Mouse (Mus musculus): ENCODE results near the gene Rnf144b.

The Rnf144b gene

DNA sequence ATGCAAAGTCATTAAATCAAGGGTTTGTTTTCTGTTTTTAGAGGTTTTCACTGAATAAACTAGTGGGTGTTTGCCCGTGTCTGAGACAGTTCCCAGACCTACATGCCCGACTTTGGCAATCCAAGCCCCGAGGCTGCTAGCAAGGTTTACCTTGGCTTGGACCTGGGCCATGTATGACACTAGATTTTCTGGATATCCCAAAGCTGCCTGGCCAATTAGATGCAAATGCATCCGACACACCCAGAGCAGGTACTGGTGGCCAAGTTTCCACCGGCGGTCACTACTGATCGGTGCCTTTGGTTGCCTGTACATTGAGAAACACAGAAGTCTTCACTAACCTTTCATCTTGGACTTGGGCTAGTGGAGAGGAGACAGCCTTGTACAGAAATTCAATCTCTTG lies 144.0 kb downstream of the Rnf144b start:
- no peak for DNase-seq (ENCODE audit: low read depth)

DNA sequence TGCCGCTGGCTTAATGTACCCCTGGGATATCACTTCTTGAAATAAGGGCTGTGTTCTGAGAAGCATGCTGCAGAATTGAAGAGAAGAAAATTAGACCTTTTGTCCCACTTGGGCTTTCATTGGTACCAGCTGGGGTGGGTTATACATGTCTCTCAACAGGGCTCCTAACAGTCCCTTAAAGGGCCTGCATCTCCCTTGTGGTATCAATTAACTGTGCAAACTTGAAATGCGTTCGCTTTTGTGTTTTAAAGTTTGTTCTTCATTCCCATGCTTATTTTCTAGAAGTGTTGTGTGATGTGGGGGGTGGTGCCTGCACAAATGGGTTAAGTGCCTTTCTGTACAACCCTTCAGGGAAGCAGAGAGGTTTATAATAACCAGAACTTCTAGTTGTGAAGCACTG lies 145.8 kb downstream of the Rnf144b start:
- no peak for DNase-seq (ENCODE audit: low read depth)

DNA sequence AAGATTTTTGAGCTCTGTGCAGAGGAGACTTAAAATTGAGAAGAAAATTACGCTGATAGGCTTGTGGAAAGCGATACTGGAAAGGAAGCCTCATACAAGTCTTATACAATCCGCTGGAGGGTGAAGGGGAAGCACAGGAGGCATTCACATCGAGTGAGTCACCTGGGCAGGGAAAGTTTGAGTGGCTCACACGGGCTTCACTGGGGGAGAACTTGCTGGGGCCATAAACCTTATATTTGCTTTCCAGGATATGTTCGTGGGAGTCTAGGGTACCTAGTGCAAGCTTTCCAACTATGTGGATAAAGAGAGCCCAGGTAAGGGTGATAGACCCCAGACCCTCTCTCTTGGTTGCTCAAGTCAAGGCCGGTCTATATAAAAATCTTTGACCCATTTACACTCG lies 150.5 kb downstream of the Rnf144b start:
- DNase-seq (ENCODE audit: low read depth) = no peak

DNA sequence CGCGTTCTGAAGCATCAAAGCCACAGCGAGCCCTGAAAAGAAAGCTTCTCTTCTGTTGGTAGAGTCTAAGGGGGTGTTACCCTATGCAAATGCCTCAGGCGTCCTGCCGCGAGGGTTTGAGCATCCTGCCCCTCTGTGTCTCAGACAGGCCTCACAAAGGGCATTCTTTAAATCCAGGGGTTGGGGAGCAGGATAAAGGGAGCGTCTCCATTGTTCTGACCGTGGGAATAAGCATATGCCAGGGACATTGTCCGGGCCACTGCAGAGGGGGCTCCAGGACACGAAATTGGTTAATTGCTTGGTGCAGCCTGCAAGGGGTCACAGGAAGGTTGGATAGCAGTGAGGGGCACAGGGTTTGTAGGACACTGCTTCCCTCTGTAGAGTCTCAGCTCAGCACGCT lies 151.0 kb downstream of the Rnf144b start:
- DNase-seq (ENCODE audit: low read depth) = no peak

GRCm38 (mm10) chr13:47274139-47274538 lies 151.7 kb downstream of the Rnf144b start:
- no peak for DNase-seq (ENCODE audit: low read depth)

DNA sequence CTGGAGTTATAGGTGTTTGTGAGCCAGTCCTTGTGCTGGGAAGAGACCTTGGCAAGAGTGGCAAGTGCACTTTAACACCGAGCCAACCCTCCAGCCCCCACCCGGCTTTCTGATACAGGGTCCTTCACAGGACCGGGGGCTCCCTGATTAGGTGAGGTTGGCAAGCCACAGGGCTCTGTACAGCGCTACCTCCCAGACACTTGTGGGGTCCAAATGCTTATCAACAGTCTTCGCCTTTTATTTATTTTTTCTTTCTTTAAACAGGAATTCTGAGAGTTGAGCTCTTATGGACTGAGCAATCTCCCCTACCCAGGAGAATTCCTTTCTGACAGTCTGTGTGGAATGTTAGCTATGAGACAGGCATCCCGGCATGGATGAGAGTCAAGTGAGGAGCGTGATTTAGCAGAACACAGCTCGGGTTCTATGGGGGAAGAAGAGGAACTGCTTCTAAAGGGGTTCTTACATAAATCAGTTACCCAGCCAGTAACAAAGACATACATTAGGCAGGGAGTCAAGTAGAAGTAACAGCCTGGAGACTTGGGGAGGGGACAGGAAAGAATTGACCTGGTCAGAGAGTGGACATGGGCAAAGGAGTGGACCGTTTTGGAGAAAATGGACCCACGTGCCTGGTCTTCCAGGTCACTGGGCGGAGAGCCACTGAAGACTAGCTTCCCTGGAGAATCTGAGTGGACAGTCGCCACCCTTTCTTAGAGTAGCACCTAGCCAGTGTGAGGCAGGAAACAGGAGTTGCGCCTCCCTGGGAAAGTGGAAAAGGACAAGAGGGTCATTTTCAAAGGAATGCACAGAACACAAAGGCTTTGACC lies 154.8 kb downstream of the Rnf144b start:
- no peak for DNase-seq (ENCODE audit: low read depth)

- DNase-seq (ENCODE audit: low read depth) = no peak
Measured at GRCm38 (mm10) chr13:47277824-47278290, 155.4 kb downstream of the Rnf144b start.

- DNase-seq (ENCODE audit: low read depth) = no peak
Measured at GRCm38 (mm10) chr13:47282221-47282620, 159.8 kb downstream of the Rnf144b start.

DNA sequence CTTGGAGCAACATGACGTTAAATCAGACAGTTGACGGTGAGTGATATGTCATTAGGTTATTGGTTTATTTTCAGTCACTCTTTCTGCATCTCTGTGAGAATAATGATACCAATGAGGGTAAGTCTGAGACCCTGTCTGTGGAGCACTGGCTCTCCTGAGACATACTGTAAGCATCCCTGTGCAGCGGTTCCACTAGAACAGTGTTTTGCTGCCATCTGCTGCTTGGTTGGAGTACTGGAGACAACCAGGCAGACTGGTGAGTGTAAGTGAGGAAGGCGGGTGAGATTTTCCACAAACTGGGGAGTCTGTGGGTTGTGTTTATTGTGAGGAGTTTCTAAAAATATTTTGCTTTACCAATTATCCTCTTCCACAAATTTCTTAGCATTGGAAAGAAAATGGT lies 166.0 kb downstream of the Rnf144b start:
- peak; percentile 64 for DNase-seq (ENCODE audit: low read depth)

DNA sequence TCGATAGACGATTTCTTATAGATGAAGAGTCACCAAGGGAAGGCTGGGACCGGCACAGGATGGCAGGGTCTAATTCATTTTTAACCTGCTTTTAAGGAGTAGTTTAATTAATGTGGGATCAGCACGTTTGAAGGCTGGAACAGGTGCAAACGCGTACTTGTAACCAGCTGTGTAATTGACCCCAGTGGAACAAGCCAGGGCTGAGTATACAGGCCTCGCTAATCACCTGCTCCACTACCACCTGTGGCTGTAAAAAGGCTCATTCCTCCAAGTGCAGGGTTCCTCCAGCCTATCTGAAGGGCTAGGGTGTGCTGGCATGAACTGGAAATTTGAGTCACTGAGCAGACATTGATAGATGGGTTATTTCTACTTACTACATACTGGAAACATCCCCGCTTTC lies 174.0 kb downstream of the Rnf144b start:
- DNase-seq (ENCODE audit: low read depth) = no peak

All from 416B (cell line).